Comparison of ENCODE assay signal across 24 mouse cellular contexts in the genomic region with DNA sequence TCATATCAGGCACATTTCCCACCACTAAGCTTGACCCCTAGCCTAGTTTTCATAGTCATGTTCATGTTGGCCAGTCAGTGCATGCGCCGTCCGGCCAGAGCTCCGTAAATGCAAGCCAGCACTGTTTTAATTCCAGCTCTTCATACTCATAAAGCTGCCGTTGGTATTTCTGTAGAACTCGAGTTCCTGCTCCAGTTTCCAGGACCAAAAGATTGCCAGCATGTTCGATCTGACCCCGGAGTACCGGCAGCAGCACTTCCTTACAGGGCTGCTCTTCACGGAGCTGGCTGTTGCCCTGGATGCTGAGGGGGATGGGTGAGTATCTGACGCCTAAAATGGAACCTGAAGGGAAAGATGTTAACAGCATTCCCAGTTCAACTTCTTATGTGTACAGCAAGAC.
DNase-seq lines count a peak whose midpoint lies in the region; ATAC-seq lines count a peak whose summit lies in the region.
"Had no signal": no experiment of that assay in that cellular context is flagged by ENCODE, and none has a peak within 500 bp of the region (broad histone marks: within the 10 kb centered on the region; RNA-seq: fewer than 3 reads in every experiment).

No protein-coding gene starts in this region.

- intact Hi-C loops in heart, postnatal 36 days (cut with DNase I) = no loop called here

- DNase-seq in heart, adult 11 months = peak; percentile 87
- no peak for DNase-seq in heart, adult 8-10 months (ENCODE audit: low spot score)
- DNase-seq in heart, adult 9 months (ENCODE audit: low spot score in 2 of 2) = peak; percentile 9 to 24
- peak; percentile 13 to 24 for DNase-seq in heart, postnatal 36 days
- DNase-seq in urinary bladder, postnatal 25 days (ENCODE audit: low spot score) = no peak
- DNase-seq: cerebellum, adult 18-20 months; gastrocnemius, postnatal 14 days; kidney, adult 9 months; kidney, postnatal 14 days; liver; lung, adult 2 months; lung, postnatal 14 days; midbrain, embryonic 14.5 days; spleen, adult 18-20 months; thymus, postnatal 4 days had no signal

- ATAC-seq in heart, embryonic 14.5 days (ENCODE audit: insufficient number of reproducible peaks, insufficient read depth, low FRiP score, low read depth) = no peak
- no peak for ATAC-seq in hindbrain, embryonic 13.5 days (ENCODE audit: low FRiP score)
- ATAC-seq: intestine, postnatal 0 days; Patski had no signal

- peak overlapping the region; percentile 4; the same call in 1 of the 2 replicates for H3K4me2 ChIP-seq in heart, embryonic 14.5 days (ENCODE audit: low read length)
- H3K4me2 ChIP-seq in hindbrain, embryonic 13.5 days = no peak overlapping the region
- H3K4me2 ChIP-seq: forebrain, embryonic 12.5 days; hindbrain, embryonic 14.5 days; neural tube, embryonic 15.5 days had no signal

- H3K4me3 ChIP-seq in heart, embryonic 14.5 days (ENCODE audit: control insufficient read depth in 1 of 2, insufficient read depth in 1 of 2, low read depth in 1 of 2, low read length in 2 of 2) = no peak overlapping the region
- H3K4me3 ChIP-seq in hindbrain, embryonic 13.5 days = no peak overlapping the region
- H3K4me3 ChIP-seq: forebrain, embryonic 12.5 days; neural tube, embryonic 15.5 days had no signal

- no peaks in the 10 kb centered on the region for H3K36me3 ChIP-seq in heart, embryonic 14.5 days (ENCODE audit: control insufficient read depth, insufficient read depth, low read length)
- H3K36me3 ChIP-seq in hindbrain, embryonic 13.5 days = no peaks in the 10 kb centered on the region
- H3K36me3 ChIP-seq: forebrain, embryonic 12.5 days; neural tube, embryonic 15.5 days had no signal

- peaks cover 11 to 18% of the 10 kb centered on the region in 2 experiments; a peak in 3 of 4 replicates for H3K4me1 ChIP-seq in heart, embryonic 14.5 days (ENCODE audit: control insufficient read depth in 2 of 2, insufficient read depth in 2 of 2, low read length in 2 of 2)
- peaks cover 12% of the 10 kb centered on the region for H3K4me1 ChIP-seq in hindbrain, embryonic 13.5 days (replicated peaks)

- H3K27me3 ChIP-seq in heart, embryonic 14.5 days (ENCODE audit: control insufficient read depth, insufficient read depth, low read length) = no peaks in the 10 kb centered on the region
- no peaks in the 10 kb centered on the region for H3K27me3 ChIP-seq in hindbrain, embryonic 13.5 days
- H3K27me3 ChIP-seq: forebrain, embryonic 12.5 days; neural tube, embryonic 15.5 days had no signal

- no peak overlapping the region; the same call in 1 of the 2 replicates for H3K9ac ChIP-seq in heart, embryonic 14.5 days (ENCODE audit: low read length)
- H3K9ac ChIP-seq in hindbrain, embryonic 13.5 days = no peak overlapping the region
- H3K9ac ChIP-seq: forebrain, embryonic 12.5 days; hindbrain, embryonic 14.5 days; liver, embryonic 14.5 days; neural tube, embryonic 15.5 days had no signal

- 51% methylated on average over 11 of the region's 11 CpGs for WGBS in heart, embryonic 14.5 days
- WGBS in hindbrain, embryonic 13.5 days = 82% methylated on average over 11 of the region's 11 CpGs

- H3K27ac ChIP-seq in heart, embryonic 14.5 days (replicated peaks in 1 of 2; ENCODE audit: control insufficient read depth in 1 of 2, insufficient read depth in 1 of 2, low read depth in 2 of 2, low read length in 2 of 2) = peak overlapping the region in 1 of 2 experiments; percentile 37; a peak in 2 of 4 replicates
- no peak overlapping the region for H3K27ac ChIP-seq in hindbrain, embryonic 13.5 days
- H3K27ac ChIP-seq: forebrain, embryonic 12.5 days; hindbrain, embryonic 14.5 days; liver, embryonic 14.5 days; neural tube, embryonic 15.5 days; stomach, postnatal 0 days had no signal

- H3K9me3 ChIP-seq in heart, embryonic 14.5 days (ENCODE audit: control insufficient read depth, low read length) = 0 out of 2 replicates have a peak, but pooled peaks cover 2% of the 10 kb centered on the region
- H3K9me3 ChIP-seq in hindbrain, embryonic 13.5 days = no peaks in the 10 kb centered on the region
- H3K9me3 ChIP-seq: forebrain, embryonic 12.5 days; neural tube, embryonic 15.5 days had no signal

Comparison
In these comparisons a context has a peak if more than half of its experiments do, and no peak if none do; other contexts are left out.
1. DNase-seq: peak in heart, adult 11 months (single experiment), heart, adult 9 months (2 of 2) and heart, postnatal 36 days (2 of 2); none in heart, adult 8-10 months (single experiment) and urinary bladder, postnatal 25 days (single experiment).